Mouse (Mus musculus): ENCODE results near the gene Zfp324. TPM values are rescaled to one million over a fixed set of nuclear protein-coding genes. Genes with fewer than 3 reads are reported as not detected.

Zfp324 gene
- polyA plus RNA-seq, 1 experiment = 16.1 TPM

- no peak for DNase-seq (ENCODE audit: low read depth)
- TF ChIP-seq POLR2A (IDR thresholded peaks at IDR 0.05; ENCODE audit: borderline replicate concordance, extremely low read depth, insufficient read depth, insufficient read length, poor library complexity, severe bottlenecking) = no peak
- no peak for TF ChIP-seq CTCF (IDR thresholded peaks at IDR 0.05; ENCODE audit: borderline replicate concordance, extremely low read depth, insufficient read depth, insufficient read length)
Observed at GRCm38 (mm10) chr7:12998053-12998452, 32.4 kb downstream of the Zfp324 start, which contains the start of gene Slc27a5. Gene Slc27a5 (minus strand): TSS chr7:12998192.

- TF ChIP-seq POLR2A (IDR thresholded peaks at IDR 0.05; ENCODE audit: borderline replicate concordance, extremely low read depth, insufficient read depth, insufficient read length, poor library complexity, severe bottlenecking) (no peak), CTCF (IDR thresholded peaks at IDR 0.05; ENCODE audit: borderline replicate concordance, extremely low read depth, insufficient read depth, insufficient read length) (no peak)
- DNase-seq (ENCODE audit: low read depth) = no peak
Observed at GRCm38 (mm10) chr7:12998851-12999250, 33.2 kb downstream of the Zfp324 start, which contains the start of gene Trim28. Gene Trim28 (plus strand): TSS chr7:12999114.

- no peak for DNase-seq (ENCODE audit: low read depth)
- no peak for TF ChIP-seq CTCF (IDR thresholded peaks at IDR 0.05; ENCODE audit: borderline replicate concordance, extremely low read depth, insufficient read depth, insufficient read length)
- TF ChIP-seq POLR2A (IDR thresholded peaks at IDR 0.05; ENCODE audit: borderline replicate concordance, extremely low read depth, insufficient read depth, insufficient read length, poor library complexity, severe bottlenecking) = no peak
Observed at GRCm38 (mm10) chr7:13001584-13001983, 35.9 kb downstream of the Zfp324 start.

GRCm38 (mm10) chr7:13003380-13003779 lies 37.7 kb downstream of the Zfp324 start:
- DNase-seq (ENCODE audit: low read depth) = no peak
- TF ChIP-seq CTCF (IDR thresholded peaks at IDR 0.05; ENCODE audit: borderline replicate concordance, extremely low read depth, insufficient read depth, insufficient read length) (no peak), POLR2A (IDR thresholded peaks at IDR 0.05; ENCODE audit: borderline replicate concordance, extremely low read depth, insufficient read depth, insufficient read length, poor library complexity, severe bottlenecking) (no peak)

DNA sequence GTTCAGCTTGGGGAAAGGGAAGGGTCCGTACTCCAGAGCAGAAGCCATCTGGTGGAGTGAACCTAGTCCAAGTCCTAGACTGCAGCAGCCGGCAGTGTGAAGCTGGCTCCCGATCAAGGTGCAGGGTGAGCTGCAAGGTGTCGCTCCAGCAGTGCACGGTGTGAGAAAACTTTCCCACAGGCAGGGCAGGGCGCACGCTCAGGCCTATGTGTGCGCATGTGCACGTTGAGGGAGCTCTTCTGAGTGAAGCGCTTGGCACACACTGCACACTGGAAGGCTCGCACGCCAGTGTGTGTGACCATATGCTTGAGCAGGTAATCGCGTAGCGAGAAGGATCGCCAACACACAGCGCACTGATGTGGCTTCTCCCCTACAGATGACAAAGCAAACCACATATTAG lies 40.4 kb downstream of the Zfp324 start:
- TF ChIP-seq CTCF (IDR thresholded peaks at IDR 0.05; ENCODE audit: borderline replicate concordance, extremely low read depth, insufficient read depth, insufficient read length) (no peak), POLR2A (IDR thresholded peaks at IDR 0.05; ENCODE audit: borderline replicate concordance, extremely low read depth, insufficient read depth, insufficient read length, poor library complexity, severe bottlenecking) (no peak)
- peak; percentile 24 for DNase-seq (ENCODE audit: low read depth)

DNA sequence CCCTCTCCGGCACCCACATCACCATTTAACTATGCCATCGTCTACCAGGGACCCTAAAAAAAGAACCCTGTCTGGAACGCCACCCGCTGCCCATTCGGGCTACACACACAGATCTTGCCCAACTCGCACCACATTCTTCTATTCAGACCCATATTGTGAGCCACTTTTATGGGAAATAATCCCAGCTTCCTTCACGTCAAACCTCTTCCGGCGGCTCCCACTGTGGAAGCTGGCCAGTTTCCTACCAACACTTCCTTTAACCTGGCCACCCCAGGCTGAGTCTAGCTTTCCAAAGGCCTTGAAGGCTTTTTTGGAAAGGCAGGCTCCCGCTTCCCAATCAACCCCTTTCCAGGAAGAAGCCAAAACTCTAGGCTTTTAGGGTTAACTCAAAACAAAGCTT lies 40.9 kb downstream of the Zfp324 start:
- TF ChIP-seq CTCF (IDR thresholded peaks at IDR 0.05; ENCODE audit: borderline replicate concordance, extremely low read depth, insufficient read depth, insufficient read length) = no peak
- no peak for TF ChIP-seq POLR2A (IDR thresholded peaks at IDR 0.05; ENCODE audit: borderline replicate concordance, extremely low read depth, insufficient read depth, insufficient read length, poor library complexity, severe bottlenecking)
- no peak for DNase-seq (ENCODE audit: low read depth)

DNA sequence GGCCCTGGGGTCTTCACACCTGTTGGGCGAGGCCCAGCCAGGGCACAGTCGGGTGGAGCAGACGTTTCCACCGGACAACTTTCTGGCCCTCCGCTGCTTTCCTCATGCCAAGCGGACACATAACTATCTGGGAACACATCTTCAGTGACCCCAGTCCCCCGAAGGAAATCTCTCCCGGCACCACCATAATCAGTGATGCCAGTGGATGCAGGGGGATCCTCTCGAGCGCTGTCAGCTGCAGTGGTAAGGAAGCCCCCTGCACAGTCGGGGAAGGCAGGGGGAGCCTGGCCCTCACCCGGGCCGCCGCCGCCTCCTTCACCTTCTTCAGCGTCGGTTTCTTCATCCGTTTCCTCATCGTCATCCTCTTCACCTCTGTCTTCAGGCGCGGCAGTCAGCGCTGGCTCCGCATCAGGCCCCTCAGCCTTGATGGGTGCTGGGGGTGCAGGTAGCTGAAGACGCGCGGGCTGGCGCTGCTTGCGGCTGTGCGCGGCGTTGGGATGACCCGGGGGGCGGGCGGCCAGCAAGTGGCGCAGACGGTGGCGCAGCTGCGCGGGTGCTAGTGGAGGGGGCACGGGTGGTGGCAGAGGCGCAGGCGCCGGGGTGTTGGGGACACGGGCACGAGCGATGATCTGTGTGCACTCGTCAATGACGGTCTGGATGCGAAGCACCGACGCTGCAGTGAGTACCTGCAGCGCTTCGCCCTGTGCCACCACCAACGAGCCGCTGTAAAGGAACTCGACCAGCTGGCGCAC lies 41.9 kb downstream of the Zfp324 start:
- DNase-seq (ENCODE audit: low read depth) = no peak
- TF ChIP-seq POLR2A (IDR thresholded peaks at IDR 0.05; ENCODE audit: borderline replicate concordance, extremely low read depth, insufficient read depth, insufficient read length, poor library complexity, severe bottlenecking) (no peak), CTCF (IDR thresholded peaks at IDR 0.05; ENCODE audit: borderline replicate concordance, extremely low read depth, insufficient read depth, insufficient read length) (no peak)

DNA sequence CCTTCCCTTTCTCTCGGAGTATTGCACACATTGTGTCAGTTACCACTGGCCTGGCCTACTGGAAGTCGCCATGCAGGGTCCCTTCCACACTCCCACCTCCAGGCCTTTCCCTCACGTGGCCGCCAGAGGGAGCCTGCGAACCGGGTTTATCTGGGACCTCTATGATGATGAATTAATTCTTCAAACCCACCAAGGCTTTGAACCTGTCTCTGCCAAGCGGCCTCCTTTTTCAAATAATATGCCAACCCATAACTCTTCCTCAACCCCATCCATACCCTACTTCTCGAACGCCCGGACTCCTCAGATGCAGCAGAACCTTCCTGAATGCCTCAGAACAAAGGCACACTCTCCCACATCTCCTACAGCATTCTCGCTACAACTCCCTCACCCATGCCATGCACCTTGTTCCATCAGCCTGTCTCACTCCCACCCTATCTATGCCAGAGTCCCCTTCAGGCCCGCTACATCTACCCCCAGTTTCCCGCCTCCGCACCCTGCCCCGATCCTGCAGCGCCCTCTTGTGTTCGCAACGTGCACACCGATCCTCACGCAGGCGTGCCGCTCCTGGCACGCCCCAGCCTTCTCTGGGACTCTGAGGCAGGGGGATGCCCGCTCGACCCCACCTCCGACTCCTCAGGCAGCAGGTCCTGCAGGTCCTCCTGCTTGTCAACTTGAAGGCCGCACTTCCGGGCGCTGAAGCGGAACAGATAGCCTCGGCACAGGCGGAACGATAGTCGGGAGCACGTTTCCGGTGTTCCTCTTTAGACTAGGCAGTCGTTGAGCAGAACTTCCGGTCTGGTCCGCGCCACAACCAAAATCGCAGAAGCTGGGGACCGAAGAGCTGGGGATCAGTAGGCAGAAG lies 43.7 kb downstream of the Zfp324 start:
- peak; percentile 99 for DNase-seq (ENCODE audit: low read depth)
- TF ChIP-seq CTCF (IDR thresholded peaks at IDR 0.05; ENCODE audit: borderline replicate concordance, extremely low read depth, insufficient read depth, insufficient read length) (peak; percentile 96), POLR2A (IDR thresholded peaks at IDR 0.05; ENCODE audit: borderline replicate concordance, extremely low read depth, insufficient read depth, insufficient read length, poor library complexity, severe bottlenecking) (peak; percentile 11; the same call in 1 of the 2 replicates)

GRCm38 (mm10) chr7:13010005-13010908 lies 44.6 kb downstream of the Zfp324 start, which contains the start of gene Zbtb45:
Gene Zbtb45 (minus strand): TSS chr7:13010034.
- TF ChIP-seq CTCF (IDR thresholded peaks at IDR 0.05; ENCODE audit: borderline replicate concordance, extremely low read depth, insufficient read depth, insufficient read length) = no peak
- DNase-seq (ENCODE audit: low read depth) = no peak

DNA sequence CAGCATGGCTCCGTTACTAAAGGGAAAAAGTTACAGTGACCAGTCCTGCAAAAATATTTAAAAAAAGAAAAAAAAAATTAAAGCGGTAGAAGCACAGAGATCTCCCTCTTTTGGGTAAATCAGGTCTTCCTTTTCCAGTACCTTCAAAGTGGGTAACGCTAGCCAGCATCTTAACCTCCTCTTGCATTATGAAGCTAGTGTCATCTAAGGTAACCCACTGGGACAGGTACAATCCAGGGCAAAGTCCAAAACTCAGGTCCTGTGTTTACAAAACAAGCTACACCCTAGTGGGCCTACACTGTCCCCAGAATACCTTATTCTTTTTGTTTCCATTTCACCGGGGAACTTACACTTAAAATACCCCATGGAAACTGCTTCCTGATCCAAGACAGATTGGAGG lies 48.0 kb downstream of the Zfp324 start:
- TF ChIP-seq POLR2A (IDR thresholded peaks at IDR 0.05; ENCODE audit: borderline replicate concordance, extremely low read depth, insufficient read depth, insufficient read length, poor library complexity, severe bottlenecking) = no peak
- TF ChIP-seq CTCF (IDR thresholded peaks at IDR 0.05; ENCODE audit: borderline replicate concordance, extremely low read depth, insufficient read depth, insufficient read length) = no peak
- no peak for DNase-seq (ENCODE audit: low read depth)

All from brain, embryonic 14.5 days (tissue).